Mouse (Mus musculus) erythroblast, embryonic 14.5 days (primary cell): ENCODE measurements around the gene Armc2.

Experiments used
- GATA1 ChIP-seq: IDR thresholded peaks from 2 replicates; pipeline ENCODE4 v1.6.1; 2012; ENCODE audit warnings: low read length, inconsistent platforms, mixed read lengths
- TAL1 ChIP-seq: IDR thresholded peaks from 3 replicates; pipeline ENCODE4 v1.6.1; 2012; ENCODE audit warnings: low read length, inconsistent platforms, mixed read lengths

DNA sequence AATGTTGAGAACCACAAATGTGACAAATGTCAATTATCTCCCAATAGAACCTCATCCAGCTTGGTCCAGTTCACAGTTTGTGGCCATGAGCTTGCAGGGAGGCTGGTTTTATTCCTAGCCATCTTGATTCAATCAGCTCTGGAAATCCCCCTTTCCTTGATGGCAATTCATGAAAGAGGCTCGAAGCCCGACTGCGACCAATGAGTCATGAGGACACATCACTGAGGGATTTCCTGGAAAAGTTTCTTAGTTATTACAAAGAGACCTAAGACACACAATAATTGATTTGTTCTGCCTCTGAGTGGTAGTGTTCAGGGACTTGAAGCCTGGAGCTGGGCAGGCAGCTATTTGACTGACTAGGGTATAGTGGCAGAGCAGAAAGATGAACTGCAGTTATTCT is 15.3 kb upstream of the Armc2 start:
- TF ChIP-seq TAL1 (no peak), GATA1 (no peak)
